Mouse (Mus musculus) 3134 (cell line): Measurements from ENCODE around the gene Bahcc1.
A peak's percentile ranks its signal among the peaks of the same experiment; 100 is the strongest.

Experiments used
- DNase-seq: peaks from one replicate; pipeline ENCODE4 v3.0.0-alpha.2; 2011; ENCODE audit warnings: low spot score; ENCODE audit not compliant: insufficient read length; ENCODE audit errors: extremely low read depth

Bahcc1 gene

GRCm38 (mm10) chr11:120206069-120206668 is 26.6 kb upstream of the Bahcc1 start:
- DNase-seq = no peak

GRCm38 (mm10) chr11:120206669-120207090 is 26.1 kb upstream of the Bahcc1 start:
- DNase-seq = no peak

DNA sequence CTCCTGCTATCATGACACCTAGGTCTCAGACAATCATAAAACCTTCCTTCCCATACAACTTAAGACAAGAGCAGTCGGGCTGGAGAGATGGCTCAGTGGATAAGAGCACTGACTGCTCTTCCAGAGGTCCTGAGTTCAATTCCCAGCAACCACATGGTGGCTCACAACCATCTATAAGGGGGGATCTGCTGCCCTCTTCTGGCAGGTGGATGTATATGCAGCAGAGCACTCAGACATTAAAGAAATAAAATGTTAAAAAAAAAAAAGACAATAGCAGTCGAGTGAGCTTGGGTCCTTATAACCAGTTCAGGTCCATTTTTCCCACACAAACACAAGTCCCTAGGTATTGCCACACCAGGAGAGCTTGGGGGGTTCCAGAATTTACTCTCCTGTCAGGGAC is 23.9 kb upstream of the Bahcc1 start:
- no peak for DNase-seq

DNA sequence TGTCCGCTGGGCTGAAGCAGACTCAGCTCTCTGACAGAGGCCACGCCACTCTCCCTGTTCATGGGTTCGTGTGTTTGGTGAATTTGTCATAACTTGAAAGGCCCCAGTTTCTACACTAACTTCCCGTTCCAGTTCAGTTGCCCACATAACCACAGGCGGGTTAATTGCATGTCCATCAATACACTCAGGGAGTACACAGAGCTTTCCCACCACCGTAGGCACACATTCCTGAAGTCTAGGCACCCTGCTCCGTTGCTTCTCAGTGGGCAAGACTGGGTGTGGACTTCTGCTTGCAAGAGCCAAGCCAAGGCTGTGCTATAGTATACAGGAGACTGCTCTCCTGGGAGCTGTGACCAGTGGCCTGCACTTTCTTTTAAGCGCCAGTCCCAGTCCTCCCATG is 23.3 kb upstream of the Bahcc1 start:
- no peak for DNase-seq

DNA sequence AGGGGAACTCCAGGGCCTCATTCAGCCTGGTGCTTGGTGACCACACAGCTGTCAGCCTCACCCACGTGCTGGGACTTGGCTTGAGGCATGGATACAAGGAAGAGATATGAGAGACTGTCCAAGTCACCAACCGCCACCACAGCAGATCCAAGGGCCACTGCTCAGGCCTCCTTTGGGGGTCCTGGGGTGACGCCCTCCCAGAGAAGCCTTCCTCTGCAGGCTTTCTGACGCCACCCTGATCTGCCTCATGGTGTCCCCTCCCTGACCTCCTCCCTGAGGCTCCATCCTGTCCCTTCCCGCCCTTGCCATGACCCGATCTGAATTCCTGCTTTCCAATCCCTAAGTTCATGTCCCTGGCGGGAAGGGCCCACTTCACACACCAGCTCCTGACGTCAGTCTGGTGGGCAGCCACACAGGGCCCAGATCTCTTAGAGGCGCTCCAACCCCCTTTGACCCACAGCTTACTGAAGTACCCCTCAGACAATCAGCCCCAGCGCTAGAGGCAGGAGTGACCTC is 17.0 kb upstream of the Bahcc1 start:
- no peak for DNase-seq

DNA sequence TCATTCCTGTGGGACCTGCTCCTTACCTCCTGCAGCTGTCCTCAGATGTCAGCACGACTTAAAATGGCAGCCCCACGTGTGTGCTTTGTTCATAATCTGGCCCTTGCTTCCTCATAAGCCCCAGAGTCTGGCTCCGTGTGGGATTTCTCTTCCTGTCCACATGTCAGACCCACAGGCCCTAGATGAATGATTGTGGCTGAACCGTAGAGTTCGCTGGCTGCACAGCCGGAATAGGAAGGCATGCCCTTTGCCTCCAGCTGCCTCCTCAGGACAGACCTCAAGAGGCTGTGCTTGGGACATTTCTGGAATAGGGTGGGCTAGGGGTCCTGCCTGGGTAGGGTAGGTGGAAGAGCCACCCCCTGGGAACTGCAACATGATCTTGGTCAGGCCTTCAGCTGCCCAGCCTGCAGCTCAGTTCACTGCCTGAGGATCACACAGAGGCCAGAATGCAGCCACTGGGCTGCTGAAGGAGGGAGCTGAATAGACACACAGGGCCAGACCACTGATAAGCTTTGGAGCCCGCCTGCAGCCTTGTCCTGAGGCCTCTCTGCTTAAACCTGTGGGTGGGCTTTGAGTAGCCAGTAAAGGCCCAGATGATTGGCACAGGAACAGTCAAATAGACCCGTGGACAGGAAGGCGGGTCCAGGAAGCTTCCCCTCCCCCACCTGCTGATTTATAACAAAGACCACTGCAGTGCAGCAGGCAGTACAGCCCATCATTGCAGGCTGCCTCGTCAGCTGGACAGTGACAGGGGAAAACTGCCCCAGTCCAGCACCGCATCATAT is 16.0 kb upstream of the Bahcc1 start:
- no peak for DNase-seq

DNA sequence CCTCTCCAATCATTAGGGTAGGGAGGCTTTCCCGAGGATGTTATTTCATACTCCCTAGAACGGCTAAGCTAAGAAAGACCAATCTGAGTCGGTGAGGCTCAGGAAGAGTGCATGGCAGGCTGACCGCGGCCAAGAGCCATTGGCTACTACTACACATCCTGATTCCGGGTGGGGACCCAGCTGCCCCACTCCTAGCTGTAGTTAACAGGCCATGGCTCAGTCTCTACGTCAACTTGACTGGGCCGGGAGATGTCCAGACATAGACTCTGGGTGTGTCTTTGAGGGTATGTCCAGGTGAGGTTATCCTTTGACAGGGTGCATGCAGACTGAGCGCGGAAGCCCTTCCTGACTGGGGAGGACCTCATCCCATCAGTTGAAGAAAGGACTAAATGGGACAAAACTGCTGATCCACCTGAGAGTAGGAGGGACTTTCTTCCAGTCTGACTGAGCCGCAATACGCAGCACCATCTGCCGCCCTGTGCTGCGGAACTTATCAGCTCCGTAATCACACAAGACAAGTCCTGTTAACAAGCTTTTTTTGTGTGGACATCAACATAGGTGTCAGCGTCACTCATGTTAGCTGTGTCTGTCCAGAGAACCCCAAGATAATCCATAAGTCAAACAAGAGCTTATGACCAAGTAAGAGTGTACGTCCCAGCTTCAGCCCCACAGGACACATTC is 14.4 kb upstream of the Bahcc1 start:
- no peak for DNase-seq

DNA sequence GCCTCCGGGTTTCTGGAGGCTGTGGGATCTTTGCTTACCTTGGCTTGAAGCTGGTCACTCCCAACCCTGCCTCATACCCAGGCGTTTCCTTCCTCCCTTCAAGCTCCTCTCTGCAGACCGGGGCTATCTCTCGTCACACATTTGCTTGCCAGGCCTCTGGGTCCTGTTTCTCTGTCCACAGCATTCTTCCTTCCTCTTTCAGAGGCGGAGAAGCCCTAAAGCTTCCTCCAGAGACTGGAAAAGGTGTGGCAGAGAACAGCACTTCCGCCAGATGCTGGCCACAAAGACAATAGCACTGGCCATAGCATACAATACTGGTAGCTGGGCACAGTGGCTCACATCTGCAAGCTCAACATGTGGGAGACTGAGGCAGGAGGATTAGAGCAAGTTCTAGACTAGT is 13.8 kb upstream of the Bahcc1 start:
- no peak for DNase-seq

GRCm38 (mm10) chr11:120219916-120220522 is 12.7 kb upstream of the Bahcc1 start:
- peak; percentile 57 for DNase-seq

GRCm38 (mm10) chr11:120220963-120221827 is 11.6 kb upstream of the Bahcc1 start:
- DNase-seq = no peak

GRCm38 (mm10) chr11:120222425-120223104 is 10.2 kb upstream of the Bahcc1 start:
- DNase-seq = no peak

DNA sequence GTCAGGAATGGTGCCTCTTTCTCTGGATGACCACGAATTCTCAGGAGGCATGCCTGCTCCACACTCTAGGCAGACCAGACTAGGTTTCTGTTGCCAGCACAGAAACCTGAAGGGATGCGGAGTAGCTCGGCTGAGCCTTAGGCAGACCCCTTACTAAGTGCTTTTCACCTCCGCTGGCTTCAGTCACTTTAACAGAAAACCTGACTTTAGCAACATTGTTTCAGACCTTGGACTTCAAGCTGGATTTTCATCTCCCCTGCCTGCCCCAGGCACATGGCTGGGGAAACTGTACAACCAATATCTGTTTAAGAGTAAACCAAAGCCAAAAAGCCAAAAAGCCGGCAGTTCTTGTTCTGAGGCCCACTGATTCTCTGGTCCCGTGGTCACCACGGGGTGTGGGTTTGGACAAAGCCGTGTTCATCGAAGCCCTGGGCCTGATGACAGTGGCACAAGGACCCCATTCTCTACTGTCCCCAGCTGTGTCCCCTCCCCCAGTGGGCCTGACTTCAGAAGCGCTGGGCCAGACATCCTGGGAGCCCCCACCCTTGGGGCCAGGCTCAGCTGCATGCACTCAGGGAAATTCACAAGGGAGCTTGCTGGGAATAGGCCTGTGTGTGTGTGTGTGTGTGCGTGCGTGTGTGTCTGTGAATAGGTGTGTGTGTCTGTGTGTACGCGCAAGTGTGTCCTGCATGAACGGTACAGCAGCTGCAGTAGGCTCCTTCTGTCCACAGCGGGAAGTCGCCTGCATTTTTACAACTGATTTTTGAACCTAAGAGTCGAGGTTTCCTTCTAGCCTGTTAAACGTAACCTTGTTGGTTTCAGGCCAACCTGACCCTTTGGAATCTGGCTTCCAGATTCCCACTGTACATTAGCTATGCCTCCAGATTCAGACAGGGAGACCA is 8.9 kb upstream of the Bahcc1 start:
- DNase-seq = no peak

GRCm38 (mm10) chr11:120224488-120225255 is 8.1 kb upstream of the Bahcc1 start:
- DNase-seq = no peak

GRCm38 (mm10) chr11:120225256-120226195 is 7.2 kb upstream of the Bahcc1 start:
- DNase-seq = no peak

- no peak for DNase-seq
Measured at GRCm38 (mm10) chr11:120226421-120227280, 6.1 kb upstream of the Bahcc1 start.

- no peak for DNase-seq
Measured at GRCm38 (mm10) chr11:120227571-120228051, 5.1 kb upstream of the Bahcc1 start.
